Mouse (Mus musculus) myocyte (in vitro differentiated cells): ENCODE results near the gene Slc2a5.

Experiments used
- E2F4 ChIP-seq: IDR thresholded peaks from one replicate; pipeline ENCODE4 v1.6.1; 2011; ENCODE audit warnings: mild to moderate bottlenecking, control low read depth, moderate library complexity; ENCODE audit not compliant: insufficient read depth
- MAX ChIP-seq: IDR thresholded peaks from one replicate; pipeline ENCODE4 v1.6.1; 2011; ENCODE audit warnings: low read depth, mild to moderate bottlenecking, control low read depth
- MYOD1 ChIP-seq, 3 experiments: IDR thresholded peaks; one replicate each; pipeline ENCODE4 v1.6.1; 2011; ENCODE audit warnings: control low read depth in 2 of 3, low read depth in 2 of 3, mild to moderate bottlenecking in 2 of 3, moderate library complexity in 1 of 3; ENCODE audit not compliant: insufficient read length in 2 of 3, control insufficient read depth in 1 of 3
- MYOG ChIP-seq, 3 experiments: IDR thresholded peaks; one replicate each; pipeline ENCODE4 v1.6.1; 2011; ENCODE audit warnings: control low read depth in 2 of 3, low read depth in 2 of 3, mild to moderate bottlenecking in 2 of 3; ENCODE audit not compliant: insufficient read length in 2 of 3, control insufficient read depth in 1 of 3, insufficient read depth in 1 of 3
- POLR2A ChIP-seq: IDR thresholded peaks from one replicate; pipeline ENCODE4 v1.6.1; 2011; ENCODE audit warnings: low read depth, mild to moderate bottlenecking, control low read depth, moderate library complexity; ENCODE audit not compliant: insufficient read length
- REST ChIP-seq: IDR thresholded peaks from one replicate; pipeline ENCODE4 v1.6.1; 2011; ENCODE audit warnings: mild to moderate bottlenecking, control low read depth, moderate library complexity; ENCODE audit not compliant: insufficient read depth, insufficient read length
- TCF12 ChIP-seq: IDR thresholded peaks from one replicate; pipeline ENCODE4 v1.6.1; 2011; ENCODE audit warnings: mild to moderate bottlenecking, control low read depth; ENCODE audit not compliant: poor library complexity, insufficient read depth, severe bottlenecking
- USF1 ChIP-seq: IDR thresholded peaks from one replicate; pipeline ENCODE4 v1.6.1; 2011; ENCODE audit warnings: low read depth, mild to moderate bottlenecking, control low read depth, moderate library complexity

GRCm38 (mm10) chr4:150091887-150092582 is 27.0 kb upstream of the Slc2a5 start:
- no peak for TF ChIP-seq POLR2A
- no peak for TF ChIP-seq E2F4
- TF ChIP-seq TCF12: no peak
- TF ChIP-seq USF1: no peak
- TF ChIP-seq MYOG (IDR thresholded peaks at IDR 0.05; ENCODE audit: control insufficient read depth in 1 of 3, insufficient read depth in 1 of 3, insufficient read length in 2 of 3, low read depth in 2 of 3): no peak
- no peak for TF ChIP-seq REST
- no peak for TF ChIP-seq MYOD1 (IDR thresholded peaks at IDR 0.05; ENCODE audit: control insufficient read depth in 1 of 3, insufficient read length in 2 of 3, low read depth in 2 of 3)
- TF ChIP-seq MAX: no peak
